Mouse (Mus musculus) myocyte (in vitro differentiated cells): ENCODE measurements at regions not wholly inside any gene's neighbourhood (a gene's known extent, or its start where the extent isn't known, plus 50 kb on each side); places are given as distances from the start of the nearest gene placed in this dataset.

ENCODE experiments used
- POLR2A ChIP-seq: IDR thresholded peaks from one replicate; pipeline ENCODE4 v1.6.1; 2011; ENCODE audit warnings: low read depth, mild to moderate bottlenecking, control low read depth, moderate library complexity; ENCODE audit not compliant: insufficient read length
- POLR2AphosphoS2 ChIP-seq: IDR thresholded peaks from one replicate; pipeline ENCODE4 v1.6.1; 2011; ENCODE audit warnings: low read depth, control low read depth; ENCODE audit not compliant: insufficient read length
- TCF12 ChIP-seq: IDR thresholded peaks from one replicate; pipeline ENCODE4 v1.6.1; 2011; ENCODE audit warnings: mild to moderate bottlenecking, control low read depth; ENCODE audit not compliant: poor library complexity, insufficient read depth, severe bottlenecking
- TCF3 ChIP-seq: IDR thresholded peaks from one replicate; pipeline ENCODE4 v1.6.1; 2011; ENCODE audit warnings: low read depth, control low read depth; ENCODE audit not compliant: insufficient read length
- USF1 ChIP-seq: IDR thresholded peaks from one replicate; pipeline ENCODE4 v1.6.1; 2011; ENCODE audit warnings: low read depth, mild to moderate bottlenecking, control low read depth, moderate library complexity

DNA sequence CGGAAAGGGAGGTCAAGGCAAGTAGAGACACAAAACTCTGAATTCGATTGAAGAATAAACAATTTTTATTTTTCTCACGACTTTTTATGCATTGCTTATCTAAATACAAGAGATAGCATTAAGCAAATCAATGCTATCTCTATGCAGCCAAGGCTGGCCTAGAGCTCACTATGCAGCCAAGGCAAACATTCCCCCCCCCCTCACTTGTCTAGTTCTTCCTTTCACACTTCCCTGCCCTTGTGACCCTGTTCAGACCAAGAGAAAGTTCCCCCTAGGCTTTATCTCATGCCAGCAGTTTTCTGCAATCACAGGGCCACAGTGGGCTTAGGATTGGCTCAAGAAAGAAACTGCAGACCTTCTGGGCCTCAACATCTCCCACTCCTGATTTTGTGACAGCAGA lies 417.9 kb upstream of the Rag2 start:
- TF ChIP-seq TCF3 = no peak
- no peak for TF ChIP-seq POLR2A
- TF ChIP-seq USF1 = no peak
- no peak for TF ChIP-seq POLR2AphosphoS2
- TF ChIP-seq TCF12 = no peak
